Mouse (Mus musculus): ENCODE measurements at regions not wholly inside any gene's neighbourhood (a gene's known extent, or its start where the extent isn't known, plus 50 kb on each side); places are given as distances from the start of the nearest gene placed in this dataset.

GRCm38 (mm10) chr2:92682256-92682655 is 82.7 kb downstream of the Chst1 start:
- DNase-seq (ENCODE audit: low spot score): no peak
- Histone ChIP-seq H3K4me1 (ENCODE audit: control insufficient read depth, insufficient read depth) (no peaks in the 10 kb centered on the region), H3K9me3 (replicated peaks; ENCODE audit: control insufficient read depth, low read length) (no peaks in the 10 kb centered on the region), H3K4me3 (ENCODE audit: low read depth, low read length) (no peak overlapping the region), H3K4me2 (ENCODE audit: low read depth, low read length) (no peak overlapping the region), H3K27me3 (ENCODE audit: control insufficient read depth, insufficient read depth, low read length) (no peaks in the 10 kb centered on the region), H3K9ac (replicated peaks; ENCODE audit: low read depth, low read length) (no peak overlapping the region), H3K36me3 (replicated peaks; ENCODE audit: control insufficient read depth, insufficient read depth, low read length) (no peaks in the 10 kb centered on the region), H3K27ac (ENCODE audit: low read depth) (no peak overlapping the region)
- 92% methylated on average over 9 of the region's 9 CpGs for WGBS
- no peak for TF ChIP-seq CTCF (IDR thresholded peaks at IDR 0.05; ENCODE audit: low read depth)
- TF ChIP-seq EP300 (IDR thresholded peaks at IDR 0.05; ENCODE audit: low read depth): no peak
- no peak for ATAC-seq (ENCODE audit: insufficient read depth, low read depth)

- DNase-seq (ENCODE audit: low spot score) (no peak), ATAC-seq (ENCODE audit: insufficient read depth, low read depth) (no peak)
- no peak overlapping the region for H3K9ac ChIP-seq (replicated peaks; ENCODE audit: low read depth, low read length)
- H3K4me3 ChIP-seq (ENCODE audit: low read depth, low read length): no peak overlapping the region
- H3K4me1 ChIP-seq (ENCODE audit: control insufficient read depth, insufficient read depth): no peaks in the 10 kb centered on the region
- no peaks in the 10 kb centered on the region for H3K27me3 ChIP-seq (ENCODE audit: control insufficient read depth, insufficient read depth, low read length)
- H3K9me3 ChIP-seq (replicated peaks; ENCODE audit: control insufficient read depth, low read length): no peaks in the 10 kb centered on the region
- H3K4me2 ChIP-seq (ENCODE audit: low read depth, low read length): no peak overlapping the region
- no peak overlapping the region for H3K27ac ChIP-seq (ENCODE audit: low read depth)
- 40% methylated on average over 1 of the region's 1 CpGs for WGBS
- TF ChIP-seq CTCF (IDR thresholded peaks at IDR 0.05; ENCODE audit: low read depth) (no peak), EP300 (IDR thresholded peaks at IDR 0.05; ENCODE audit: low read depth) (no peak)
- H3K36me3 ChIP-seq (replicated peaks; ENCODE audit: control insufficient read depth, insufficient read depth, low read length): no peaks in the 10 kb centered on the region
Observed at GRCm38 (mm10) chr2:92687702-92688101, 88.2 kb downstream of the Chst1 start.

GRCm38 (mm10) chr2:92689203-92689602 is 89.7 kb downstream of the Chst1 start:
- ATAC-seq (ENCODE audit: insufficient read depth, low read depth): no peak
- no peak overlapping the region for H3K9ac ChIP-seq (replicated peaks; ENCODE audit: low read depth, low read length)
- no peak for TF ChIP-seq CTCF (IDR thresholded peaks at IDR 0.05; ENCODE audit: low read depth)
- no peak for TF ChIP-seq EP300 (IDR thresholded peaks at IDR 0.05; ENCODE audit: low read depth)

GRCm38 (mm10) chr2:92690304-92690703 is 90.8 kb downstream of the Chst1 start:
- DNase-seq (ENCODE audit: low spot score) (no peak), ATAC-seq (ENCODE audit: insufficient read depth, low read depth) (no peak)
- H3K9me3 ChIP-seq (replicated peaks; ENCODE audit: control insufficient read depth, low read length): no peaks in the 10 kb centered on the region
- H3K27ac ChIP-seq (ENCODE audit: low read depth): no peak overlapping the region
- H3K9ac ChIP-seq (replicated peaks; ENCODE audit: low read depth, low read length): no peak overlapping the region
- H3K4me2 ChIP-seq (ENCODE audit: low read depth, low read length): no peak overlapping the region
- WGBS: 69% methylated on average over 2 of the region's 2 CpGs
- no peaks in the 10 kb centered on the region for H3K36me3 ChIP-seq (replicated peaks; ENCODE audit: control insufficient read depth, insufficient read depth, low read length)
- no peaks in the 10 kb centered on the region for H3K4me1 ChIP-seq (ENCODE audit: control insufficient read depth, insufficient read depth)
- H3K4me3 ChIP-seq (ENCODE audit: low read depth, low read length): no peak overlapping the region
- TF ChIP-seq CTCF (IDR thresholded peaks at IDR 0.05; ENCODE audit: low read depth) (no peak), EP300 (IDR thresholded peaks at IDR 0.05; ENCODE audit: low read depth) (no peak)
- H3K27me3 ChIP-seq (ENCODE audit: control insufficient read depth, insufficient read depth, low read length): no peaks in the 10 kb centered on the region

More at GRCm38 (mm10) chr2:92689203-92689602, 89.7 kb downstream of the Chst1 start:
- no peak overlapping the region for H3K27ac ChIP-seq (ENCODE audit: low read depth)
- H3K4me3 ChIP-seq (ENCODE audit: low read depth, low read length): no peak overlapping the region
- H3K4me1 ChIP-seq (ENCODE audit: control insufficient read depth, insufficient read depth): no peaks in the 10 kb centered on the region
- no peak for DNase-seq (ENCODE audit: low spot score)
- H3K36me3 ChIP-seq (replicated peaks; ENCODE audit: control insufficient read depth, insufficient read depth, low read length): no peaks in the 10 kb centered on the region
- WGBS: 57% methylated on average over 2 of the region's 2 CpGs
- H3K27me3 ChIP-seq (ENCODE audit: control insufficient read depth, insufficient read depth, low read length): no peaks in the 10 kb centered on the region
- H3K9me3 ChIP-seq (replicated peaks; ENCODE audit: control insufficient read depth, low read length): no peaks in the 10 kb centered on the region
- H3K4me2 ChIP-seq (ENCODE audit: low read depth, low read length): no peak overlapping the region

GRCm38 (mm10) chr2:92691438-92691837 is 91.9 kb downstream of the Chst1 start:
- WGBS: 65% methylated on average over 2 of the region's 2 CpGs
- no peak overlapping the region for H3K4me2 ChIP-seq (ENCODE audit: low read depth, low read length)
- no peaks in the 10 kb centered on the region for H3K27me3 ChIP-seq (ENCODE audit: control insufficient read depth, insufficient read depth, low read length)
- no peak for DNase-seq (ENCODE audit: low spot score)
- no peak for ATAC-seq (ENCODE audit: insufficient read depth, low read depth)
- H3K4me3 ChIP-seq (ENCODE audit: low read depth, low read length): no peak overlapping the region
- no peak for TF ChIP-seq CTCF (IDR thresholded peaks at IDR 0.05; ENCODE audit: low read depth)
- no peak for TF ChIP-seq EP300 (IDR thresholded peaks at IDR 0.05; ENCODE audit: low read depth)
- no peak overlapping the region for H3K27ac ChIP-seq (ENCODE audit: low read depth)
- H3K36me3 ChIP-seq (replicated peaks; ENCODE audit: control insufficient read depth, insufficient read depth, low read length): no peaks in the 10 kb centered on the region
- no peak overlapping the region for H3K9ac ChIP-seq (replicated peaks; ENCODE audit: low read depth, low read length)
- H3K4me1 ChIP-seq (ENCODE audit: control insufficient read depth, insufficient read depth): no peaks in the 10 kb centered on the region
- H3K9me3 ChIP-seq (replicated peaks; ENCODE audit: control insufficient read depth, low read length): no peaks in the 10 kb centered on the region

- no peak for ATAC-seq (ENCODE audit: insufficient read depth, low read depth)
- no peak overlapping the region for H3K4me3 ChIP-seq (ENCODE audit: low read depth, low read length)
- no peak for DNase-seq (ENCODE audit: low spot score)
- no peak overlapping the region for H3K9ac ChIP-seq (replicated peaks; ENCODE audit: low read depth, low read length)
- H3K27me3 ChIP-seq (ENCODE audit: control insufficient read depth, insufficient read depth, low read length): no peaks in the 10 kb centered on the region
- no peaks in the 10 kb centered on the region for H3K4me1 ChIP-seq (ENCODE audit: control insufficient read depth, insufficient read depth)
- H3K36me3 ChIP-seq (replicated peaks; ENCODE audit: control insufficient read depth, insufficient read depth, low read length): no peaks in the 10 kb centered on the region
- 58% methylated on average over 1 of the region's 1 CpGs for WGBS
- H3K9me3 ChIP-seq (replicated peaks; ENCODE audit: control insufficient read depth, low read length): no peaks in the 10 kb centered on the region
- H3K4me2 ChIP-seq (ENCODE audit: low read depth, low read length): no peak overlapping the region
- TF ChIP-seq CTCF (IDR thresholded peaks at IDR 0.05; ENCODE audit: low read depth) (peak; percentile 11; the same call in 1 of the 2 replicates), EP300 (IDR thresholded peaks at IDR 0.05; ENCODE audit: low read depth) (no peak)
- H3K27ac ChIP-seq (ENCODE audit: low read depth): no peak overlapping the region
Observed at GRCm38 (mm10) chr2:92692623-92693022, 93.1 kb downstream of the Chst1 start.
